Mouse (Mus musculus) CH12.LX (cell line): Measurements from ENCODE around the gene Prkch. TPM values are rescaled to one million over a fixed set of nuclear protein-coding genes. Genes with fewer than 3 reads are reported as not detected.

Experiments
- DNase-seq: peaks from one replicate; pipeline ENCODE4 v3.0.0-alpha.2; 2013; ENCODE audit errors: extremely low read depth
- H3K27ac ChIP-seq: 2 replicates; pipeline ENCODE4 v1.5.1; 2012; ENCODE audit warnings: low read depth, mild to moderate bottlenecking, control low read depth, moderate library complexity; ENCODE audit not compliant: insufficient read depth
- H3K27me3 ChIP-seq: replicated peaks from 2 replicates; pipeline ENCODE3; 2012; ENCODE audit warnings: inconsistent platforms
- H3K36me3 ChIP-seq, 2 experiments: replicated peaks in 1 of 2; 2 replicates each; pipeline versions ENCODE3 to v1.6.1; 2012; ENCODE audit warnings: inconsistent platforms in 1 of 2, low read length in 1 of 2, mild to moderate bottlenecking in 1 of 2, mixed read lengths in 1 of 2, moderate library complexity in 1 of 2; ENCODE audit not compliant: control insufficient read depth in 1 of 2, insufficient read depth in 1 of 2
- H3K4me1 ChIP-seq, 2 experiments: 2 replicates each; pipeline ENCODE4 v1.6.1; 2012; ENCODE audit warnings: inconsistent platforms in 1 of 2, moderate library complexity in 1 of 2; ENCODE audit not compliant: insufficient read depth in 2 of 2, control insufficient read depth in 1 of 2
- H3K4me2 ChIP-seq: 2 replicates; pipeline ENCODE4 v1.6.1; 2012; ENCODE audit warnings: low read depth, mild to moderate bottlenecking, control low read depth; ENCODE audit not compliant: poor library complexity, insufficient read depth, severe bottlenecking
- H3K4me3 ChIP-seq, 3 experiments: fragments of 150-350 bp in 1 of 3; sonication (generic) in 1 of 3; replicated peaks in 1 of 3; 2 replicates each; pipeline versions ENCODE3 to v1.5.1; 2011 to 2012; ENCODE audit warnings: low read depth in 2 of 3, low read length in 2 of 3, mild to moderate bottlenecking in 2 of 3, moderate library complexity in 2 of 3, control low read depth in 1 of 3, improper control_type of control experiment in 1 of 3, inconsistent platforms in 1 of 3, mixed read lengths in 1 of 3; ENCODE audit not compliant: poor library complexity in 1 of 3
- H3K79me2 ChIP-seq: replicated peaks from 2 replicates; pipeline ENCODE4 v1.6.1; 2012; ENCODE audit warnings: mild to moderate bottlenecking, moderate library complexity; ENCODE audit not compliant: control insufficient read depth, poor library complexity, insufficient read depth, severe bottlenecking; ENCODE audit errors: extremely low read depth
- H3K9ac ChIP-seq: 2 replicates; pipeline ENCODE4 v1.6.1; 2012; ENCODE audit warnings: low read depth, mild to moderate bottlenecking, control low read depth, moderate library complexity; ENCODE audit not compliant: insufficient read depth
- H3K9me3 ChIP-seq: replicated peaks from 2 replicates; pipeline ENCODE3; 2012; ENCODE audit warnings: low read length, inconsistent platforms, mixed read lengths
- BHLHE40 ChIP-seq: IDR thresholded peaks from 2 replicates; pipeline ENCODE4 v1.6.1; 2011; ENCODE audit warnings: mild to moderate bottlenecking, low read depth, low read length, improper control_type of control experiment
- CHD1 ChIP-seq: IDR thresholded peaks from 2 replicates; pipeline ENCODE4 v1.6.1; 2012; ENCODE audit warnings: low read depth, low read length, improper control_type of control experiment, inconsistent platforms
- CHD2 ChIP-seq: IDR thresholded peaks from 2 replicates; pipeline ENCODE4 v1.6.1; 2011; ENCODE audit warnings: low read length, improper control_type of control experiment
- CTCF ChIP-seq, 2 experiments: IDR thresholded peaks in 1 of 2; conservative IDR thresholded peaks in 1 of 2; 2 replicates each; pipeline ENCODE4 v1.5.1; 2011 to 2012; ENCODE audit warnings: low read depth in 2 of 2, low read length in 2 of 2, improper control_type of control experiment in 1 of 2, inconsistent platforms in 1 of 2, mild to moderate bottlenecking in 1 of 2, moderate library complexity in 1 of 2
- E2F4 ChIP-seq: IDR thresholded peaks from 2 replicates; pipeline ENCODE4 v1.6.1; 2011; ENCODE audit warnings: low read depth, low read length, improper control_type of control experiment; ENCODE audit not compliant: insufficient replicate concordance
- ELF1 ChIP-seq: IDR thresholded peaks from 2 replicates; pipeline ENCODE4 v1.6.1; 2014; ENCODE audit warnings: low read depth, mild to moderate bottlenecking, inconsistent platforms, low read length, improper control_type of control experiment
- EP300 ChIP-seq: IDR thresholded peaks from 2 replicates; pipeline ENCODE4 v1.6.1; 2011; ENCODE audit warnings: low read length, improper control_type of control experiment
- ETS1 ChIP-seq: conservative IDR thresholded peaks from 2 replicates; pipeline ENCODE4 v1.6.1; 2012; ENCODE audit warnings: low read depth, mild to moderate bottlenecking, inconsistent platforms, low read length, improper control_type of control experiment, moderate library complexity
- GABPA ChIP-seq: IDR thresholded peaks from 2 replicates; pipeline ENCODE4 v1.6.1; 2012; ENCODE audit warnings: low read depth, low read length, improper control_type of control experiment, inconsistent platforms; ENCODE audit not compliant: insufficient replicate concordance
- HCFC1 ChIP-seq: IDR thresholded peaks from 2 replicates; pipeline ENCODE4 v1.6.1; 2012; ENCODE audit warnings: low read depth, mild to moderate bottlenecking, inconsistent platforms, low read length, improper control_type of control experiment
- IRF4 ChIP-seq: IDR thresholded peaks from 2 replicates; pipeline ENCODE4 v1.6.1; 2014; ENCODE audit warnings: low read depth, mild to moderate bottlenecking, inconsistent platforms, low read length, improper control_type of control experiment
- JUN ChIP-seq: IDR thresholded peaks from 2 replicates; pipeline ENCODE4 v1.6.1; 2011; ENCODE audit warnings: low read depth, mild to moderate bottlenecking, low read length, improper control_type of control experiment, moderate library complexity; ENCODE audit not compliant: insufficient read depth
- JUND ChIP-seq: conservative IDR thresholded peaks from 2 replicates; pipeline ENCODE4 v1.6.1; 2011; ENCODE audit warnings: low read depth, low read length, improper control_type of control experiment
- KAT2A ChIP-seq: IDR thresholded peaks from 2 replicates; pipeline ENCODE4 v1.6.1; 2012; ENCODE audit warnings: low read length, improper control_type of control experiment, inconsistent platforms; ENCODE audit not compliant: insufficient replicate concordance
- MAFK ChIP-seq: IDR thresholded peaks from 2 replicates; pipeline ENCODE4 v1.6.1; 2011; ENCODE audit warnings: low read length, improper control_type of control experiment; ENCODE audit not compliant: insufficient replicate concordance
- MAX ChIP-seq: IDR thresholded peaks from 2 replicates; pipeline ENCODE4 v1.6.1; 2011; ENCODE audit warnings: low read length, improper control_type of control experiment
- MAZ ChIP-seq: IDR thresholded peaks from 2 replicates; pipeline ENCODE4 v1.6.1; 2012; ENCODE audit warnings: low read depth, mild to moderate bottlenecking, inconsistent platforms, low read length, improper control_type of control experiment, moderate library complexity
- MEF2A ChIP-seq: IDR thresholded peaks from 2 replicates; pipeline ENCODE4 v1.6.1; 2014; ENCODE audit warnings: low read depth, mild to moderate bottlenecking, inconsistent platforms, low read length, improper control_type of control experiment, borderline replicate concordance
- MXI1 ChIP-seq: IDR thresholded peaks from 2 replicates; pipeline ENCODE4 v1.6.1; 2011; ENCODE audit warnings: mild to moderate bottlenecking, low read depth, low read length, improper control_type of control experiment
- MYC ChIP-seq: IDR thresholded peaks from 2 replicates; pipeline ENCODE4 v1.6.1; 2011; ENCODE audit warnings: low read depth, mild to moderate bottlenecking, improper control_type of control experiment, low read length
- NELFE ChIP-seq: IDR thresholded peaks from 2 replicates; pipeline ENCODE4 v1.6.1; 2011; ENCODE audit warnings: low read depth, low read length, improper control_type of control experiment
- NRF1 ChIP-seq: IDR thresholded peaks from 2 replicates; pipeline ENCODE4 v1.6.1; 2014; ENCODE audit warnings: low read depth, mild to moderate bottlenecking, inconsistent platforms, low read length, improper control_type of control experiment, moderate library complexity
- PAX5 ChIP-seq: IDR thresholded peaks from 2 replicates; pipeline ENCODE4 v1.6.1; 2012; ENCODE audit warnings: low read length, inconsistent platforms, mixed read lengths
- POLR2A ChIP-seq: IDR thresholded peaks from 2 replicates; pipeline ENCODE4 v1.6.1; 2011; ENCODE audit warnings: low read depth, mild to moderate bottlenecking, improper control_type of control experiment, low read length
- POLR2AphosphoS2 ChIP-seq: IDR thresholded peaks from 2 replicates; pipeline ENCODE4 v1.6.1; 2011; ENCODE audit warnings: low read depth, low read length, improper control_type of control experiment
- RAD21 ChIP-seq: IDR thresholded peaks from 2 replicates; pipeline ENCODE4 v1.6.1; 2011; ENCODE audit warnings: low read depth, mild to moderate bottlenecking, low read length, improper control_type of control experiment, moderate library complexity
- RCOR1 ChIP-seq: conservative IDR thresholded peaks from 2 replicates; pipeline ENCODE4 v1.6.1; 2012; ENCODE audit warnings: low read depth, mild to moderate bottlenecking, inconsistent platforms, low read length, improper control_type of control experiment
- SIN3A ChIP-seq: IDR thresholded peaks from 2 replicates; pipeline ENCODE4 v1.6.1; 2012; ENCODE audit warnings: low read length, improper control_type of control experiment, inconsistent platforms
- SMC3 ChIP-seq: IDR thresholded peaks from 2 replicates; pipeline ENCODE4 v1.6.1; 2011; ENCODE audit warnings: low read depth, low read length, improper control_type of control experiment
- TBP ChIP-seq: conservative IDR thresholded peaks from 2 replicates; pipeline ENCODE4 v1.6.1; 2011; ENCODE audit warnings: low read depth, low read length, improper control_type of control experiment
- TCF12 ChIP-seq: IDR thresholded peaks from 2 replicates; pipeline ENCODE4 v1.6.1; 2014; ENCODE audit warnings: low read depth, mild to moderate bottlenecking, inconsistent platforms, low read length, improper control_type of control experiment
- UBTF ChIP-seq: IDR thresholded peaks from 2 replicates; pipeline ENCODE4 v1.6.1; 2012; ENCODE audit warnings: low read depth, mild to moderate bottlenecking, inconsistent platforms, low read length, improper control_type of control experiment, moderate library complexity
- USF1 ChIP-seq: IDR thresholded peaks from 2 replicates; pipeline ENCODE4 v1.6.1; 2014; ENCODE audit warnings: low read depth, mild to moderate bottlenecking, inconsistent platforms, low read length, improper control_type of control experiment
- USF2 ChIP-seq: conservative IDR thresholded peaks from 2 replicates; pipeline ENCODE4 v1.6.1; 2011; ENCODE audit warnings: low read depth, low read length, improper control_type of control experiment
- ZC3H11A ChIP-seq: IDR thresholded peaks from 2 replicates; pipeline ENCODE4 v1.6.1; 2012; ENCODE audit warnings: low read depth, mild to moderate bottlenecking, inconsistent platforms, low read length, improper control_type of control experiment
- ZKSCAN1 ChIP-seq: IDR thresholded peaks from 2 replicates; pipeline ENCODE4 v1.6.1; 2012; ENCODE audit warnings: low read depth, inconsistent platforms, low read length, improper control_type of control experiment, borderline replicate concordance
- ZMIZ1 ChIP-seq: IDR thresholded peaks from 2 replicates; pipeline ENCODE4 v1.6.1; 2012; ENCODE audit warnings: low read depth, mild to moderate bottlenecking, inconsistent platforms, low read length, improper control_type of control experiment
- ZNF384 ChIP-seq: IDR thresholded peaks from 2 replicates; pipeline ENCODE4 v1.6.1; 2012; ENCODE audit warnings: low read depth, low read length, improper control_type of control experiment, inconsistent platforms
- dilution Hi-C: fragments of 300-500 bp; cut with MboI; formaldehyde crosslinking; loops from 2 replicates; pipeline ENCODE4 v1.14.3; 2020; ENCODE audit warnings: low sequenced_read_pairs; ENCODE audit not compliant: extremely low pct_unique_long_range_greater_than_20kb, extremely low pct_ligation_motif_present
- in situ Hi-C: fragments of 300-500 bp; cut with MboI; formaldehyde crosslinking; loops from 3 replicates; pipeline ENCODE4 v1.14.3; 2019; ENCODE audit warnings: low sequenced_read_pairs, low pct_ligation_motif_present, low pct_unique_long_range_greater_than_20kb, mixed read lengths
- polyA plus RNA-seq: library from polyadenylated mRNA; unstranded; fragments of >175 nt; gene quantifications from 2 replicates; pipeline ENCODE4 v1.2.1, GENCODE M21; 2012; ENCODE audit warnings: low read depth; ENCODE audit not compliant: insufficient read length
- total RNA-seq, 2 experiments: library from RNA; depleted of rRNA; stranded (reverse); fragments of 300-350 nt in 1 of 2; fragments of >200 nt in 1 of 2; gene quantifications; 2 replicates each; pipeline ENCODE4 v1.2.3; 2012 to 2014

Prkch gene
- total and polyA plus RNA-seq, 3 experiments = 0.76 to 2.3 (median 1.8) TPM

DNA sequence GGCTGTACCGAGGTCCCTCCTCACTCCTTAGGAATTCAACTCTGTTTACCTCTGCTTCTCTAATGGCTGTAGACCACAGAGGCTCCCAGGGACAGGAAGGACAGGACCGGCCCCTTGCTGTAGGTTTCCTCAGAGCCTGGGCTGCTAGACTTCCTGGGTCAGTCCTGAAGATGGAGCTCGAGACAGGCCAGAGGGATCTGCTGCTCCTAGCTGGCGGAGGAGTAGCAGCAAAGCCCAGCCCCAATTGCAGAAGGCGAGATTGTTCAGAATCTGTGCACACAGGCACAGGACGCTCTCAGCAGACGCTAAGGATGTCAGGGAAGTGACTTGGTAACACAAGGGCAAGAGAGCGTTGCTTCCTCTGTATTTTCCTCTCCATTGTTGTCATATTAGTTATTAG lies 124.3 kb downstream of the Prkch start:
- TF ChIP-seq TBP (no peak), ZNF384 (no peak), SMC3 (peak; percentile 87), BHLHE40 (no peak), NELFE (no peak), RAD21 (peak; percentile 86), JUN (no peak), GABPA (no peak), SIN3A (no peak), CTCF (conservative IDR thresholded peaks at IDR 0.05 in 1 of 2, IDR thresholded peaks at IDR 0.05 in 1 of 2; ENCODE audit: low read depth in 2 of 2, low read length in 2 of 2) (peak in 1 of 2 experiments; percentile 78; a peak in 2 of 4 replicates), MEF2A (no peak), POLR2A (no peak), JUND (no peak), EP300 (no peak), ZC3H11A (peak; percentile 48), ZKSCAN1 (no peak), ELF1 (peak; percentile 40; the same call in 1 of the 2 replicates), HCFC1 (no peak), USF2 (no peak), NRF1 (no peak), POLR2AphosphoS2 (no peak), TCF12 (0 out of 2 replicates have a peak, but pooled peaks have one; percentile 15), UBTF (no peak), E2F4 (no peak), MAX (no peak), MYC (no peak), CHD1 (no peak), IRF4 (peak; percentile 26; the same call in 1 of the 2 replicates), PAX5 (no peak), MAFK (no peak), CHD2 (no peak), MXI1 (no peak), ETS1 (no peak), USF1 (no peak), ZMIZ1 (no peak), MAZ (no peak), KAT2A (no peak), RCOR1 (no peak)
- TF ChIP-seq, all 38 proteins: peak for 7
- Histone ChIP-seq H3K79me2 (no peaks in the 10 kb centered on the region), H3K36me3 (no peaks in the 10 kb centered on the region), H3K4me3 (no peak overlapping the region), H3K9ac (no peak overlapping the region), H3K27me3 (no peaks in the 10 kb centered on the region), H3K4me2 (no peak overlapping the region), H3K4me1 (peaks cover 5 to 40% of the 10 kb centered on the region in 2 experiments; a peak in 2 of 4 replicates), H3K9me3 (no peaks in the 10 kb centered on the region), H3K27ac (no peak overlapping the region)
- dilution Hi-C loops = no loop called here
- in situ Hi-C loops = loop anchor here (5.0 to 10.0 kb wide), 2 partner anchors 298 to 586 kb away; no protein-coding TSS in a partner anchor
- DNase-seq = no peak
